Mouse (Mus musculus): ENCODE results near the gene Lrrc72.

The Lrrc72 gene

DNA sequence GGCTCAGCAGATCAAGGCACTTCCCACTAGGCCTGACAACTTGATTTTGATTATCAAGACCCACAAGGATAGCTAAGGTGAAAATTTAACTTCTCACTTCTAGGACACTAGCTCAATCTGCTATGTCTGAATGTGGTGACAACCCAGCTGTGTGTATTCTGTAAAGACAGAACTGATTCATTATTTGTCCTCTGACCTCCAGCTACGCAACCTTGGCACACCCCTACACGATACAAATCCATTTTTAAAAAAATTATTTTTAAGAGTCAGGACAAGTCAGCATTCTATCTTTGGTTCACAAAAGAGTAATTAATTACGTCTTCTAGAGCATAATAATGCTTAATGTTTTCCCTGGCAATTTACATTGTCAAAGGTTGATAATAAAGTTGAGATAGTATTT, 63.6 kb downstream of the Lrrc72 start:
- no peak for DNase-seq (ENCODE audit: low spot score)

GRCm38 (mm10) chr12:36187081-36187480, 66.1 kb downstream of the Lrrc72 start:
- peak; percentile 63 for DNase-seq (ENCODE audit: low spot score)

- no peak for DNase-seq (ENCODE audit: low spot score)
Measured at GRCm38 (mm10) chr12:36182570-36182969, 70.6 kb downstream of the Lrrc72 start.

- DNase-seq (ENCODE audit: low spot score), result no peak
Measured at GRCm38 (mm10) chr12:36177227-36177626, 76.0 kb downstream of the Lrrc72 start.

GRCm38 (mm10) chr12:36165299-36165698, 87.9 kb downstream of the Lrrc72 start:
- DNase-seq (ENCODE audit: low spot score), result peak; percentile 53

DNA sequence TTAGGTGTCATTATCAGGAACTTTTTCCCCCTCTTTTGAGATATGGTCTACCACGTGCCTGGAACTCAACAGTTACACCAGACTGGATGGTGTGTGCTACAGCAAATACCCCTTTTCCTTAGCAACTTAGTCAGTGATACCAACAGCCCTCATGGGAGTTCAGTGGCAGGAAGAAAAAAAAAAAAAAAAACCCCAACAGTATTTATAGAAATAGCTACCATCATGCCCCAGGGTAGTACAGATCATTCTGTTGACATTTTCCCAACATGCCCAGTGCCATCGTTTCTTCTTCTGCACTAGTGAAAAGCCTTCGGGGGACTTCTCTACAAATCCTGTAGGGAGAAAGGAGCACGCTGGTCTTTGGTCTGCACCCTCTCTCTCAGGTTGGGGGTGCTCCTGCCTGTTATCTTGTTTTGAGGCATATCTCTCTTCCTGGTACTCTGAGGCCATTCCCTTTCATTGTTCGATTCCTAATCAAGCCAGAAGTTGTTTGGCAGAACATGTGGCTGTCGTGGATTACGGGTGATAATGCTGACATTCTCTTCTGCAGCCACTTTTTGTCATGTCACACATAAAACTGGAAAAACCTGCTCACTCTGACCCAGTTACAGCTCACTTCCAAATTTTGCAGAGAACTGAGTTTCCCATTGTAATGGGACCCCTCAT, 88.9 kb downstream of the Lrrc72 start:
- no peak for DNase-seq (ENCODE audit: low spot score)
